Mouse (Mus musculus) liver, embryonic 14.5 days (tissue): ENCODE measurements at regions not wholly inside any gene's neighbourhood (a gene's known extent, or its start where the extent isn't known, plus 50 kb on each side); places are given as distances from the start of the nearest gene placed in this dataset.
A peak's percentile ranks its signal among the peaks of the same experiment; 100 is the strongest.

Experiments used
- ATAC-seq: fragments of 200-750 bp; cut with Nextera tagmentation; 2 replicates; pipeline ENCODE4 v1.8.0; 2017; ENCODE audit warnings: moderate number of reproducible peaks, mild to moderate bottlenecking, moderate library complexity; ENCODE audit not compliant: insufficient read depth
- DNase-seq, 3 experiments: peaks; one replicate each; pipeline ENCODE4 v3.0.0-alpha.2; 2012 to 2013; ENCODE audit warnings: low read depth in 3 of 3, low spot score in 3 of 3
- H3K27ac ChIP-seq: fragments of 300-500 bp; sonication (generic); 2 replicates; pipeline ENCODE4 v1.5.1; 2014; ENCODE audit warnings: moderate library complexity, mild to moderate bottlenecking, control low read depth, inconsistent platforms
- H3K27me3 ChIP-seq: fragments of 300-500 bp; sonication (generic); 2 replicates; pipeline ENCODE4 v1.6.1; 2014; ENCODE audit warnings: mild to moderate bottlenecking, low read length, moderate library complexity; ENCODE audit not compliant: control insufficient read depth, insufficient read depth
- H3K36me3 ChIP-seq: fragments of 300-500 bp; sonication (generic); replicated peaks from 2 replicates; pipeline ENCODE4 v1.6.1; 2014; ENCODE audit warnings: low read depth; ENCODE audit not compliant: control insufficient read depth, insufficient read depth
- H3K4me1 ChIP-seq, 2 experiments: fragments of 200-500 bp in 1 of 2; fragments of 300-500 bp in 1 of 2; sonication (generic) in 1 of 2; replicated peaks; 2 replicates each; pipeline ENCODE4 v1.6.1; 2012 to 2014; ENCODE audit warnings: antibody characterized with exemption in 1 of 2, inconsistent platforms in 1 of 2, low read length in 1 of 2; ENCODE audit not compliant: control insufficient read depth in 2 of 2, insufficient read depth in 2 of 2
- H3K4me2 ChIP-seq: fragments of 300-500 bp; sonication (generic); 2 replicates; pipeline ENCODE4 v1.6.1; 2014; ENCODE audit warnings: low read depth, mild to moderate bottlenecking, control low read depth, moderate library complexity
- H3K4me3 ChIP-seq, 2 experiments: fragments of 200-500 bp in 1 of 2; fragments of 300-500 bp in 1 of 2; sonication (generic) in 1 of 2; 2 replicates each; pipeline ENCODE4 v1.5.1; 2012 to 2014; ENCODE audit warnings: low read depth in 2 of 2, low read length in 2 of 2, mild to moderate bottlenecking in 2 of 2, control low read depth in 1 of 2, inconsistent platforms in 1 of 2, moderate library complexity in 1 of 2; ENCODE audit not compliant: insufficient read depth in 1 of 2
- H3K9ac ChIP-seq: fragments of 300-500 bp; sonication (generic); replicated peaks from 2 replicates; pipeline ENCODE4 v1.6.1; 2014; ENCODE audit warnings: mild to moderate bottlenecking, control low read depth, moderate library complexity
- H3K9me3 ChIP-seq: fragments of 300-500 bp; sonication (generic); 2 replicates; pipeline ENCODE4 v1.6.1; 2016; ENCODE audit warnings: low read length, mixed read lengths; ENCODE audit not compliant: control insufficient read depth
- CTCF ChIP-seq: IDR thresholded peaks from 2 replicates; pipeline ENCODE4 v1.5.1; 2016; ENCODE audit warnings: antibody characterized with exemption, low read depth, control low read depth
- EP300 ChIP-seq: IDR thresholded peaks from 2 replicates; pipeline ENCODE4 v1.6.1; 2016; ENCODE audit warnings: antibody characterized with exemption, low read depth
- WGBS: fragments of 180-500 bp; shearing (Covaris S2); extraction: QIAGEN DNeasy Blood & Tissue Kit; methylation state at CpG from one replicate; pipeline ENCODE4 v1.1.7; 2014; ENCODE audit not compliant: insufficient replicate concordance; 5-methylcytosine and 5-hydroxymethylcytosine counted together

- Histone ChIP-seq H3K4me3 (no peak overlapping the region), H3K9ac (no peak overlapping the region), H3K27me3 (no peaks in the 10 kb centered on the region), H3K36me3 (no peaks in the 10 kb centered on the region), H3K4me1 (no peaks in the 10 kb centered on the region), H3K4me2 (no peak overlapping the region), H3K27ac (no peak overlapping the region), H3K9me3 (no peaks in the 10 kb centered on the region)
- no peak for TF ChIP-seq CTCF
- no peak for TF ChIP-seq EP300
- no peak for ATAC-seq
- DNase-seq, result no peak
- WGBS, result 48% methylated on average over 5 of the region's 5 CpGs
Observed at GRCm38 (mm10) chr6:35403341-35403910, 77.5 kb upstream of the Fam180a start.

DNA sequence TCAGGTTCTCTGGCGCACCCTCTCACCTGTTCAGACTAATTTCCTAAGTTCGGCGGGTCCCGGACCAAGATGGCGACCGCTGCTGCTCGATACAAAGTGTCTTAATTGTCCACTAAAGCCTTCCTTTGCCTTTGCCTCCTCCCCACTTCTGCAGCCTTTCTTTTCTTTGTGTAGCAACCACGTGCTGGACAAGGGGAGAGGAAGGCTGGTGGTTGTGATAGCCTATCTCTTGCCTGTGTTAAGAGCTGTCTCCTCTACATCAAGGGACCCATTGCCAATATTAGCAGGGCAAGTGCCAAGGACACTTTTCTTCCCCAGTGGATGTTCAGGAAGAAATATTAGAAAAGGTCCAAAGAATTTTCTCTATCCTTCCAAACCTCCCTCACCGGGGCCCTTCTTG is 69.8 kb upstream of the Fam180a start:
- ATAC-seq (no peak), DNase-seq (no peak)
- Histone ChIP-seq H3K9ac (no peak overlapping the region), H3K4me2 (no peak overlapping the region), H3K9me3 (no peaks in the 10 kb centered on the region), H3K4me3 (no peak overlapping the region), H3K36me3 (no peaks in the 10 kb centered on the region), H3K27me3 (no peaks in the 10 kb centered on the region), H3K27ac (no peak overlapping the region), H3K4me1 (no peaks in the 10 kb centered on the region)
- TF ChIP-seq EP300 (no peak), CTCF (no peak)
- 78% methylated on average over 8 of the region's 9 CpGs for WGBS

- 42% methylated on average over 3 of the region's 3 CpGs for WGBS
- DNase-seq, result no peak
- H3K36me3 ChIP-seq, result no peaks in the 10 kb centered on the region
Observed at GRCm38 (mm10) chr6:35388827-35389226, 62.9 kb upstream of the Fam180a start.

GRCm38 (mm10) chr6:35381536-35381935 is 55.6 kb upstream of the Fam180a start:
- H3K9ac ChIP-seq, result no peak overlapping the region
- no peak overlapping the region for H3K27ac ChIP-seq
- H3K9me3 ChIP-seq, result no peaks in the 10 kb centered on the region
- no peaks in the 10 kb centered on the region for H3K36me3 ChIP-seq
- no peaks in the 10 kb centered on the region for H3K27me3 ChIP-seq
- H3K4me2 ChIP-seq, result no peak overlapping the region
- H3K4me3 ChIP-seq, result no peak overlapping the region
- no peaks in the 10 kb centered on the region for H3K4me1 ChIP-seq
- ATAC-seq, result no peak
- WGBS, result 67% methylated on average over 3 of the region's 3 CpGs
- TF ChIP-seq CTCF (no peak), EP300 (no peak)
- no peak for DNase-seq

More at GRCm38 (mm10) chr6:35388827-35389226, 62.9 kb upstream of the Fam180a start:
- H3K9ac ChIP-seq, result no peak overlapping the region
- no peak overlapping the region for H3K4me3 ChIP-seq
- no peaks in the 10 kb centered on the region for H3K27me3 ChIP-seq
- H3K4me1 ChIP-seq, result no peaks in the 10 kb centered on the region
- no peaks in the 10 kb centered on the region for H3K9me3 ChIP-seq
- H3K4me2 ChIP-seq, result no peak overlapping the region
- no peak overlapping the region for H3K27ac ChIP-seq
- no peak for ATAC-seq
- no peak for TF ChIP-seq EP300
- no peak for TF ChIP-seq CTCF

DNA sequence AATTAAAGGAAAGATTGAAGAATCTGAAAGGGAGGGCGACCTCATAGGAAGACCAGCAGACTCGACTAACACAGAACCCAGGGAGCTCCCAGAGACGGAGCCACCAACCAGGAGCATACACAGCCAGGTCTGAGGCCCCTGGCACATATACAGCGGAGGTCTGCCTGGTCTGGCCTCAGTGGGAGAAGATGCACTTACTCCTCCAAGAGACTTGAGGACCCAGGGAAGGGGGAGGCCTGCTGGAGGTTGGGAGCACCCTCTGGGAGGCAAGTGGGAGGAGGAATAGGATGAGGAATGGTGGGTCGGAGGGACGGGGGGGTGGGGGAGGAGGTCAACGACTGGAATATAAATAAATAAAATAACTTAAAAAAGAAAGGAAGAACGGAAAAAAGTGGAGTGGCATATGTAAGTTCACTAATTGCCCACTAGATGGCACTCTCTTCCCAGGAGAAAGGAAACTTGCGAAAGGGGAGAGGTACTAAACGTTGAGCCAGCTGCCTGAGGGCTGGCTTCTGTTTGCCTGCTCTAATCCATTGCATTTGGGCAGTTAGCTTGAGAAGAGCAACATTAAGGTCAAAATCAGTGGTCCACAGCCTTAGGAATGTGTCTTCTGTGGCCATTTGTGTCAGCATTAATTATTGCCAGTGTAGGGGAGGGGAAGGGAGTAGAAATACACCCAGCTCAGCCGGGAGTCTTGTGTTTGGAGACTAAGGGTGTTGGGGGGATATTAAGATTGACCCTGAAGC is 55.0 kb upstream of the Fam180a start:
- Histone ChIP-seq H3K36me3 (no peaks in the 10 kb centered on the region), H3K27ac (no peak overlapping the region), H3K4me1 (no peaks in the 10 kb centered on the region), H3K4me2 (peak overlapping the region; percentile 60), H3K9me3 (no peaks in the 10 kb centered on the region), H3K4me3 (peak overlapping the region; percentile 23 to 39; a peak in 3 of 4 replicates), H3K9ac (peak overlapping the region; percentile 23; the same call in 1 of the 2 replicates), H3K27me3 (no peaks in the 10 kb centered on the region)
- peak; percentile 11 to 39 (median 22) for DNase-seq
- ATAC-seq, result 0 out of 2 replicates have a peak, but pooled peaks have one; percentile 41
- TF ChIP-seq EP300 (no peak), CTCF (peak; percentile 83)
- 17% methylated on average over 11 of the region's 11 CpGs for WGBS
